Mouse (Mus musculus): ENCODE data around the gene Vgll4. TPM values are rescaled to one million over a fixed set of nuclear protein-coding genes. Genes with fewer than 3 reads are reported as not detected.

The Vgll4 gene
- total and polyA plus RNA-seq, 3 experiments: 22.3 to 24.7 (median 23.5) TPM

DNA sequence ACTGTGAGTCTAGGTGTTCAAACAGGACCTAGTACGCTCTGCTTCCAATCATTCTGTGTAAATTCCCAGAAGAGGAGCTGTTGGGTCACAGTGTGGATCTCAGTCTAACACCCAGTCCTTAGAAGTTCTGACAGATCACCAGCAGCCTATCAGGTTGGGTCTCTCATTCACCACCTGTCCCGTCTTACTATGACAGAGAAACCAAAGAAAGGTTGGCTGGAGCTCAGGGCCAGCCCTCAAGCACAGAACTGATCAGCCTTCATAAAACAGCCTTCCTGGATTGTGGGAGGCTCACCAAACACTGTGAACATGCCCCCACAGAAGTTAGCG, 96.0 kb downstream of the Vgll4 start:
- H3K27ac ChIP-seq: peak overlapping the region; percentile 95
- H3K9ac ChIP-seq (ENCODE audit: low read depth, low read length): peak overlapping the region; percentile 83
- intact Hi-C loops (cut with DNase I): loop anchor here (5.0 kb wide), 1 partner anchor 146 kb away; no protein-coding TSS in a partner anchor
- peaks cover 8% of the 10 kb centered on the region; the same call in 1 of the 2 replicates for H3K36me3 ChIP-seq (ENCODE audit: control insufficient read depth, insufficient read depth, low read length)
- 40% methylated on average over 3 of the region's 3 CpGs for whole genome bisulfite sequencing
- no peaks in the 10 kb centered on the region for H3K27me3 ChIP-seq (ENCODE audit: control insufficient read depth, insufficient read depth, low read length)
- H3K4me3 ChIP-seq: peak overlapping the region; percentile 55
- no peak for TF ChIP-seq POLR2A (IDR thresholded peaks at IDR 0.05; ENCODE audit: insufficient read depth, low read depth, low read length)
- DNase-seq: no peak
- peaks cover 52% of the 10 kb centered on the region for H3K4me1 ChIP-seq (ENCODE audit: control insufficient read depth, insufficient read depth, low read length)
- peaks cover 14% of the 10 kb centered on the region for H3K79me2 ChIP-seq (replicated peaks; ENCODE audit: control insufficient read depth, insufficient read depth, low read length)

DNA sequence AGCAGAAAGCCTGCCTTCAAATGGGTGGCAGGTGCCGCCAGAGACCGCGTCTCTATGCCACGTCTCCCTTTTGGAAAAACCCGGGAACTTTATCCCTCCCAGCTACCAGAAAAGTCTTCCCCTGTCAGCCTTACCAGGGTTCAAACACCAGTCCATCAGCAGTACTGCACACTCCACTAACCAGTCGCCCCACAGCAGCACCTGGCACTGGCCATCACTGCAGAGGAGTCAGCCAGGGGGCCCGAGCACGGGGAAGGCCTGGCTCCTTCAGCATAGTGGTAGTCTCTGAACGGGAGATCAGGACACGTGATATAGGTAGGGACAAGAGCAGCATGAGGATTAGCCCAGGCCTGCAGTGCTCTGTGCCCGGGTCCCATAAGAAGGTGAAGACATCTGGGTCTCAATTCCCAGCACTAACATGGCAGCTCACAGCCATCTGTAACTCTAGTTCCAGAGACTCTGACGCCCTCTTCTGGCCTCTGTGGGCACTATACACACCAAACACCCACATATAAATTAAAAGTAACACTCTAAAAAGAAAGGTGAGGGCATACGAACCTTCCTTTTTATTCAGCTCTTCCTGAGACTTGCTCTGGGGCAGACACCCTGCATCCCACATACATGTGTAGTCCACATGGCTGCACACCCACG, 98.7 kb downstream of the Vgll4 start:
- Histone ChIP-seq H3K27me3 (ENCODE audit: control insufficient read depth, insufficient read depth, low read length) (no peaks in the 10 kb centered on the region), H3K79me2 (replicated peaks; ENCODE audit: control insufficient read depth, insufficient read depth, low read length) (peaks cover 8% of the 10 kb centered on the region), H3K4me1 (ENCODE audit: control insufficient read depth, insufficient read depth, low read length) (peaks cover 51% of the 10 kb centered on the region), H3K9ac (ENCODE audit: low read depth, low read length) (no peak overlapping the region), H3K27ac (no peak overlapping the region), H3K4me3 (no peak overlapping the region), H3K36me3 (ENCODE audit: control insufficient read depth, insufficient read depth, low read length) (no peaks in the 10 kb centered on the region; the same call in 1 of the 2 replicates)
- peak in 1 of 2 experiments; percentile 21 for DNase-seq
- intact Hi-C loops (cut with DNase I): loop anchor here (5.0 kb wide), 1 partner anchor 144 kb away; no protein-coding TSS in a partner anchor
- TF ChIP-seq EP300 (IDR thresholded peaks at IDR 0.05; ENCODE audit: insufficient read depth, low read depth, low read length) (no peak), POLR2A (IDR thresholded peaks at IDR 0.05; ENCODE audit: insufficient read depth, low read depth, low read length) (no peak), CTCF (IDR thresholded peaks at IDR 0.05) (no peak)
- WGBS: 89% methylated on average over 14 of the region's 14 CpGs

DNA sequence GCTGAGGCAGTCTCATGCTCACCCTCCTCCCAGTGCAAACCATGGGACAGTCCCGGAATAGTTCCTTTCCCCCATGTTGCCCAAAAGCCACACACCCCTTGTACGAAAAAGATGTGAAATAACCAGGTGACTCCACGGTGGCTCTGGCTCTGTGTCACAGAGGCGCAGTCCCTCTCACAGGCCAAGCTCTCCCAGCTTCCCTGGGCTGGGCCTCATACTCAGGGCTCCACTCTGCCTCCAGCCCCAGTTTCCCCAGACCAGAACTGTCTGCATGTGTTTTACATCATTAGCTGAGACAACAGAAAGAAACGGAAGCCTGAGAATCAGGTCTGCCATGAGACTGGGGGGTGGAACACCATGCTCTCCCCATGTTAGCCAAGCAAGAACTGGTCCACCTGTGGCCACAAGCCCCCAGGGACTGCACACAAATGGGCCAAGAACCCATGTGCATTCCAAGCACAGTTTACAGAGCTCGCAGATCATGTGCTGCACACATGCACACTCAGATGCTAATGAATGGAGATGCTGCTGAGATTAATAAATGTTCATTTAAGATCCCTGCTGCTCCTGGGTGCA, 100.2 kb downstream of the Vgll4 start:
- peaks cover 12% of the 10 kb centered on the region for H3K79me2 ChIP-seq (replicated peaks; ENCODE audit: control insufficient read depth, insufficient read depth, low read length)
- TF ChIP-seq EP300 (IDR thresholded peaks at IDR 0.05; ENCODE audit: insufficient read depth, low read depth, low read length) (no peak), POLR2A (IDR thresholded peaks at IDR 0.05; ENCODE audit: insufficient read depth, low read depth, low read length) (no peak), CTCF (IDR thresholded peaks at IDR 0.05) (no peak)
- intact Hi-C loops (cut with DNase I): loop anchor here (5.0 kb wide), 1 partner anchor 142 kb away; no protein-coding TSS in a partner anchor
- H3K4me3 ChIP-seq: no peak overlapping the region
- no peak for DNase-seq
- H3K27ac ChIP-seq: peak overlapping the region; percentile 43
- no peak overlapping the region for H3K9ac ChIP-seq (ENCODE audit: low read depth, low read length)
- H3K4me1 ChIP-seq (ENCODE audit: control insufficient read depth, insufficient read depth, low read length): peaks cover 55% of the 10 kb centered on the region
- no peaks in the 10 kb centered on the region; the same call in 1 of the 2 replicates for H3K36me3 ChIP-seq (ENCODE audit: control insufficient read depth, insufficient read depth, low read length)
- WGBS: 51% methylated on average over 6 of the region's 6 CpGs
- no peaks in the 10 kb centered on the region for H3K27me3 ChIP-seq (ENCODE audit: control insufficient read depth, insufficient read depth, low read length)

DNA sequence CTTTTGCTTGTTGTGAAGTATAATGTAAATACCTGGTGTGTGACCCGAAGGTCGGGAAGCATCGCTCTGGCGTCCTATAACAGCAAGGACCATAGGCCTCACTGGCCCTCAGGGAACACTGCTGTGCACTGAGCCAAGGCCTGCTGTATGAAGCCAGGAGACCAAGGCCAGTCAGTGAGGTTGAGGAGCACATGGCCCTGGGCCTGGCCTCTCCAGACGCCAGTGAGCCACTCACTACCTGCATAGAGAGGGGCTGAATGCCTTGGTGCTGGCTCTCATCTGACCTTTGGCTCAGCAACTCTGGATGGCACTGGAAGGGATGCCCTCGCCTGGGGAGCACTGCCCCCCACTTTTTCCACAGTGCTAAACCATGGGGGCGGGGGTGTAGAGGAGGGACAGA, 101.1 kb downstream of the Vgll4 start:
- no peaks in the 10 kb centered on the region; the same call in 1 of the 2 replicates for H3K36me3 ChIP-seq (ENCODE audit: control insufficient read depth, insufficient read depth, low read length)
- 63% methylated on average over 7 of the region's 7 CpGs for WGBS
- no peak overlapping the region for H3K4me3 ChIP-seq
- TF ChIP-seq POLR2A (IDR thresholded peaks at IDR 0.05; ENCODE audit: insufficient read depth, low read depth, low read length): no peak
- TF ChIP-seq EP300 (IDR thresholded peaks at IDR 0.05; ENCODE audit: insufficient read depth, low read depth, low read length): no peak
- TF ChIP-seq CTCF (IDR thresholded peaks at IDR 0.05): no peak
- H3K9ac ChIP-seq (ENCODE audit: low read depth, low read length): no peak overlapping the region
- H3K79me2 ChIP-seq (replicated peaks; ENCODE audit: control insufficient read depth, insufficient read depth, low read length): peaks cover 13% of the 10 kb centered on the region
- peak overlapping the region; percentile 28; the same call in 1 of the 2 replicates for H3K27ac ChIP-seq
- no peaks in the 10 kb centered on the region for H3K27me3 ChIP-seq (ENCODE audit: control insufficient read depth, insufficient read depth, low read length)
- H3K4me1 ChIP-seq (ENCODE audit: control insufficient read depth, insufficient read depth, low read length): peaks cover 51% of the 10 kb centered on the region
- DNase-seq: no peak
- intact Hi-C loops (cut with DNase I): no loop called here

DNA sequence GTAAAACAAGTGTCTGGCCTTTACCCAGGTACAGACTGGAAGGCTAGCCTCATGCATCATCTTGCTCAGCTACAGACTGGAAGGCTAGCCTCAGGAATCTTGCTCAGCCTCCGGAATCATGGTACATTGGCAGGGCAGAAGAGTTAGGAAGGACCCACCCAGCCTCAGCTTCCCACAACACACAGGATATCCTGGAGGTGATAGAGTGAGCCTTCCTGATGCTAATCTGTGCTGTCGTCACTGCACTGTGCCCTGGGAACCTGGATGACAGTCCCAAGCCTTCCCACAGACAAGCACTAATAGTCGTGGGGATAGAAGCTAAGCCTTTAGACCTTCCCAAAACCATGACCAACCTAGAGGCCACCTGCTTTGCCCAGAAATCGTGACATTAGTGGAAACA, 103.2 kb downstream of the Vgll4 start:
- intact Hi-C loops (cut with DNase I): no loop called here
- Histone ChIP-seq H3K79me2 (replicated peaks; ENCODE audit: control insufficient read depth, insufficient read depth, low read length) (peaks cover 13% of the 10 kb centered on the region), H3K4me3 (no peak overlapping the region), H3K4me1 (ENCODE audit: control insufficient read depth, insufficient read depth, low read length) (peaks cover 44% of the 10 kb centered on the region), H3K27ac (peak overlapping the region; percentile 50), H3K36me3 (ENCODE audit: control insufficient read depth, insufficient read depth, low read length) (peaks cover 2% of the 10 kb centered on the region), H3K9ac (ENCODE audit: low read depth, low read length) (no peak overlapping the region), H3K27me3 (ENCODE audit: control insufficient read depth, insufficient read depth, low read length) (no peaks in the 10 kb centered on the region)
- TF ChIP-seq CTCF (IDR thresholded peaks at IDR 0.05) (no peak), POLR2A (IDR thresholded peaks at IDR 0.05; ENCODE audit: insufficient read depth, low read depth, low read length) (no peak), EP300 (IDR thresholded peaks at IDR 0.05; ENCODE audit: insufficient read depth, low read depth, low read length) (peak; percentile 67; the same call in 1 of the 2 replicates)
- WGBS: 35% methylated on average over 4 of the region's 4 CpGs
- DNase-seq: no peak

DNA sequence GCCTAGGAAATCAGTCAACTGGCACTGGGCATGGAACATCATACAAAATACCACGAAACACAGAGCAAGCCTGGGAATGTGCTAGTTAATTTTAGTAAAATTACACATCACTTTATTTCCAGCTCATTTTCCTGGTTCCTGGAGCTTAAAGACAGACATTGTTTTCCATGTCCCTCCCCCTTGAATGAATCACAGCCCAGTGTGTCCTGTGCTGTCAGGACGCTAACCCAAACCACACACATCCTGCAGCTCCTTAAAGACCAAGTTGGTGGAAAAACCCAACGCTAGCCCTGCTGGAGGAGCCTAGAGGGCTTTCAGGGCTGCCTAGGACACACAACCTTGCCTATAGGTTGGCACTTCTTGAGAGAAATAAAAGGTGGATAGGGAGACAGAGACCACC, 103.7 kb downstream of the Vgll4 start:
- Histone ChIP-seq H3K36me3 (ENCODE audit: control insufficient read depth, insufficient read depth, low read length) (peaks cover 2% of the 10 kb centered on the region), H3K79me2 (replicated peaks; ENCODE audit: control insufficient read depth, insufficient read depth, low read length) (peaks cover 12% of the 10 kb centered on the region), H3K4me3 (no peak overlapping the region), H3K9ac (ENCODE audit: low read depth, low read length) (no peak overlapping the region), H3K27ac (peak overlapping the region; percentile 50), H3K4me1 (ENCODE audit: control insufficient read depth, insufficient read depth, low read length) (peaks cover 45% of the 10 kb centered on the region), H3K27me3 (ENCODE audit: control insufficient read depth, insufficient read depth, low read length) (no peaks in the 10 kb centered on the region)
- intact Hi-C loops (cut with DNase I): no loop called here
- 0 out of 2 replicates have a peak, but pooled peaks have one; percentile 13 for TF ChIP-seq POLR2A (IDR thresholded peaks at IDR 0.05; ENCODE audit: insufficient read depth, low read depth, low read length)
- TF ChIP-seq CTCF (IDR thresholded peaks at IDR 0.05): no peak
- TF ChIP-seq EP300 (IDR thresholded peaks at IDR 0.05; ENCODE audit: insufficient read depth, low read depth, low read length): no peak
- no peak for DNase-seq
- 37% methylated on average over 3 of the region's 3 CpGs for WGBS

Data from heart, adult 2 months (tissue).